In genomic region chr4:97564656-97565055, GRCm38 (mm10) we compare ENCODE assay signal across 9 mouse cellular contexts.
DNase-seq lines count a peak whose midpoint lies in the region; ATAC-seq lines count a peak whose summit lies in the region.
"Had no signal": no experiment of that assay in that cellular context is flagged by ENCODE, and none has a peak within 500 bp of the region (broad histone marks: within the 10 kb centered on the region; RNA-seq: fewer than 3 reads in every experiment).

No protein-coding gene starts in this region.

- 28% methylated on average over 4 of the region's 4 CpGs for WGBS in heart, embryonic 11.5 days (ENCODE audit: insufficient replicate concordance)

- no peak overlapping the region for H3K4me2 ChIP-seq in heart, embryonic 11.5 days
- H3K4me2 ChIP-seq: limb, embryonic 13.5 days had no signal

- H3K27me3 ChIP-seq in heart, embryonic 11.5 days (ENCODE audit: control insufficient read depth, insufficient read depth, low read length), result no peaks in the 10 kb centered on the region
- H3K27me3 ChIP-seq: limb, embryonic 13.5 days had no signal

- no peaks in the 10 kb centered on the region for H3K36me3 ChIP-seq in heart, embryonic 11.5 days (ENCODE audit: control insufficient read depth, insufficient read depth, low read length)
- H3K36me3 ChIP-seq: limb, embryonic 13.5 days had no signal

- ATAC-seq in heart, embryonic 11.5 days (replicated peaks; ENCODE audit: insufficient number of reproducible peaks, low FRiP score, low TSS enrichment), result no peak

- H3K9ac ChIP-seq in heart, embryonic 11.5 days (ENCODE audit: low read depth, low read length), result no peak overlapping the region
- H3K9ac ChIP-seq: limb, embryonic 13.5 days had no signal

- H3K9me3 ChIP-seq in heart, embryonic 11.5 days (replicated peaks; ENCODE audit: control insufficient read depth, low read length), result no peaks in the 10 kb centered on the region
- H3K9me3 ChIP-seq: limb, embryonic 13.5 days had no signal

- no peaks in the 10 kb centered on the region for H3K4me1 ChIP-seq in heart, embryonic 11.5 days (ENCODE audit: control insufficient read depth, insufficient read depth, low read length)
- H3K4me1 ChIP-seq: limb, embryonic 13.5 days had no signal

- DNase-seq in heart, adult 11 months, result peak; percentile 82
- peak; percentile 8 for DNase-seq in testis, postnatal 14 days (ENCODE audit: low spot score)
- DNase-seq in testis, postnatal 10 days (ENCODE audit: low spot score), result no peak
- DNase-seq in fibroblast of lung, adult 2 months (ENCODE audit: low read depth), result peak; percentile 21
- DNase-seq in lung, postnatal 14 days, result peak; percentile 6
- DNase-seq in right cerebral cortex, postnatal 10 days (ENCODE audit: low spot score in 2 of 2), result no peak
- DNase-seq in cerebellum, adult 9-10 months, result no peak

- no peak overlapping the region for H3K4me3 ChIP-seq in heart, embryonic 11.5 days (ENCODE audit: low read depth, low read length)
- H3K4me3 ChIP-seq: limb, embryonic 13.5 days had no signal

- no peak overlapping the region for H3K27ac ChIP-seq in heart, embryonic 11.5 days (ENCODE audit: low read depth, low read length)
- H3K27ac ChIP-seq: limb, embryonic 13.5 days had no signal

Comparison
In these comparisons a context has a peak if more than half of its experiments do, and no peak if none do; other contexts are left out.
1. DNase-seq: peak in heart, adult 11 months (single experiment), testis, postnatal 14 days (single experiment), fibroblast of lung, adult 2 months (single experiment) and lung, postnatal 14 days (single experiment); none in testis, postnatal 10 days (single experiment), right cerebral cortex, postnatal 10 days (0 of 2) and cerebellum, adult 9-10 months (single experiment).